Mouse (Mus musculus) limb, embryonic 11.5 days (tissue): ENCODE data around the gene Ccdc8. TPM values are rescaled to one million over a fixed set of nuclear protein-coding genes. Genes with fewer than 3 reads are reported as not detected.

Experiments
- ATAC-seq: fragments of 200-750 bp; cut with Nextera tagmentation; 2 replicates; pipeline ENCODE4 v1.8.0; 2017; ENCODE audit warnings: low read depth; ENCODE audit not compliant: insufficient number of reproducible peaks, low FRiP score, low TSS enrichment
- DNase-seq: peaks from one replicate; pipeline ENCODE4 v3.0.0-alpha.2; 2015; ENCODE audit warnings: low spot score
- H3K27ac ChIP-seq: fragments of 300-500 bp; sonication (generic); replicated peaks from 2 replicates; pipeline ENCODE4 v1.5.1; 2014; ENCODE audit warnings: low read depth, mild to moderate bottlenecking, low read length
- H3K27me3 ChIP-seq: fragments of 300-500 bp; sonication (generic); 2 replicates; pipeline ENCODE4 v1.6.1; 2014; ENCODE audit warnings: mild to moderate bottlenecking, low read length, mixed read lengths; ENCODE audit not compliant: control insufficient read depth, insufficient read depth
- H3K36me3 ChIP-seq: fragments of 300-500 bp; sonication (generic); 2 replicates; pipeline ENCODE4 v1.6.1; 2014; ENCODE audit warnings: mild to moderate bottlenecking, low read length, moderate library complexity, mixed read lengths; ENCODE audit not compliant: control insufficient read depth, insufficient read depth
- H3K4me1 ChIP-seq: fragments of 300-500 bp; sonication (generic); 2 replicates; pipeline ENCODE4 v1.6.1; 2014; ENCODE audit warnings: low read length, mixed read lengths; ENCODE audit not compliant: control insufficient read depth, insufficient read depth
- H3K4me2 ChIP-seq: fragments of 300-500 bp; sonication (generic); 2 replicates; pipeline ENCODE4 v1.6.1; 2014; ENCODE audit warnings: low read depth, mild to moderate bottlenecking, moderate library complexity; ENCODE audit not compliant: severe bottlenecking
- H3K4me3 ChIP-seq: fragments of 300-500 bp; sonication (generic); 2 replicates; pipeline ENCODE4 v1.5.1; 2014; ENCODE audit warnings: low read depth, low read length
- H3K9ac ChIP-seq: fragments of 300-500 bp; sonication (generic); 2 replicates; pipeline ENCODE4 v1.6.1; 2014; ENCODE audit warnings: mild to moderate bottlenecking, low read length
- H3K9me3 ChIP-seq: fragments of 300-500 bp; sonication (generic); 2 replicates; pipeline ENCODE4 v1.6.1; 2016; ENCODE audit warnings: low read length; ENCODE audit not compliant: control insufficient read depth
- WGBS: fragments of 180-500 bp; shearing (Covaris S2); extraction: QIAGEN DNeasy Blood & Tissue Kit; methylation state at CpG from one replicate; pipeline ENCODE4 v1.1.7; 2014; 5-methylcytosine and 5-hydroxymethylcytosine counted together
- polyA plus RNA-seq: library from polyadenylated mRNA; unstranded; fragments of >200 nt; fragmentation: Nextera tagmentation; extraction: Ambion mirVana; gene quantifications from 2 replicates; pipeline ENCODE4 v1.2.1, GENCODE M21; 2014

Ccdc8 gene
- polyA plus RNA-seq, 1 experiment from 2014 or later: 26.4 TPM

DNA sequence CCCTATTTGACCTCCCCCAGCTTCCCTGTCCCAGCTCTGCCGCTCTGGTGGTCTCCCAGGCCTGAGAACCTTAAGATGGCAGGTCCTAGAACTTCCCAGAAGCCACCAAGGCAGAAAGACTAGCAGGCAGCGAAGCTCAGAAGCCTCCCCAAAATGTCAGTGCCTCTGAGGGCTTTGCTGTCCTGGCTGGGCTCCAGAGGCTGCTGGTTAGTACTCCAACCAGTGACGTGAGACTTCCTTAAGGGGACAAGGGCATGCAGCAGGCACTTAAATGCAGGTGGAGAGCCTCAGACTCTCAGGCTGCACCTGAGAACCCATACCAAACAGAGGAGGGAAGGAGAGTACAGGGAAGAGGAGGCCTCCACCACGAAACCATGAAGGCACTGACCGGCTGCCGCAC, 31.6 kb downstream of the Ccdc8 start:
- H3K9me3 ChIP-seq: no peaks in the 10 kb centered on the region
- H3K27me3 ChIP-seq: no peaks in the 10 kb centered on the region
- no peak overlapping the region; the same call in 1 of the 2 replicates for H3K27ac ChIP-seq
- ATAC-seq (no peak), DNase-seq (no peak)
- no peak overlapping the region for H3K9ac ChIP-seq
- H3K4me2 ChIP-seq: no peak overlapping the region
- peaks cover 21% of the 10 kb centered on the region for H3K4me1 ChIP-seq
- H3K4me3 ChIP-seq: 0 out of 2 replicates have a peak overlapping the region, but pooled peaks have one; percentile 0
- 92% methylated on average over 6 of the region's 6 CpGs for WGBS
- peaks cover 17% of the 10 kb centered on the region for H3K36me3 ChIP-seq

DNA sequence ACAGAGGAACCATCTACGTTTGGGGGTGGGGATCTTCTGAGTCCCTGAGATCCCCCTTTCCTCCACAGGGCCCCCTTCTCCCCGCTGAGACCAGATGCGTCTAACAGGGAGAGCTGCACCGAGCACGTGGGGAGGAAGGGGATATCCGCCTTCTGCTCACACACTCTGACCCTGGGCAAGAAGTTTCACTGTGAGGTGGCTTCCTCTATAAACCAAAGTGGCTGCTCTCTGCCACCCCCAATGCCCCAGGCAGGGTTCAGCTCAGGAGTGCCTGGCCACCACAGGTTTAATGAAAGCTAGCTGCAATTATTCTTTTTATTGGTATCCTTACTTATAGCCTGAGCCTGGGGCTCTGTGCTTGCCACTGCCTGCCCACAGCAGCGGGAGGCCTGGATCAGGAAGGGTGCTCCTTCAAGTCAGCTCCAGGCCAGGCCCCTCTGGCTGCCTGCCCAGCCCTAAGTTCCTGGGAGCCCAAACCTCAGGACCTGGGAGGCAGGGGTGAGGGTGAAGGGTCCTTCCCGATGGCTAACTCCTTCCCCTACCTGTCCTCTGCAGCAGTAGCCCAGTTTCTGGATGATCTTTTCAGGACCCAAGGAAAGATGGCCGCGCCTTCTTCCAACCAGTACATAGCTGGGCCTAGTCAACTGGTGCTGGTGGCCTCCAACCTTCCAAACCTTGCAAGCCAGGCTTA, 32.5 kb downstream of the Ccdc8 start:
- Histone ChIP-seq H3K27ac (no peak overlapping the region; the same call in 1 of the 2 replicates), H3K4me3 (no peak overlapping the region), H3K4me1 (peaks cover 21% of the 10 kb centered on the region), H3K27me3 (no peaks in the 10 kb centered on the region), H3K4me2 (peak overlapping the region; percentile 20), H3K9me3 (no peaks in the 10 kb centered on the region), H3K36me3 (peaks cover 17% of the 10 kb centered on the region), H3K9ac (no peak overlapping the region)
- ATAC-seq: no peak
- peak; percentile 35 for DNase-seq
- WGBS: 73% methylated on average over 10 of the region's 10 CpGs

DNA sequence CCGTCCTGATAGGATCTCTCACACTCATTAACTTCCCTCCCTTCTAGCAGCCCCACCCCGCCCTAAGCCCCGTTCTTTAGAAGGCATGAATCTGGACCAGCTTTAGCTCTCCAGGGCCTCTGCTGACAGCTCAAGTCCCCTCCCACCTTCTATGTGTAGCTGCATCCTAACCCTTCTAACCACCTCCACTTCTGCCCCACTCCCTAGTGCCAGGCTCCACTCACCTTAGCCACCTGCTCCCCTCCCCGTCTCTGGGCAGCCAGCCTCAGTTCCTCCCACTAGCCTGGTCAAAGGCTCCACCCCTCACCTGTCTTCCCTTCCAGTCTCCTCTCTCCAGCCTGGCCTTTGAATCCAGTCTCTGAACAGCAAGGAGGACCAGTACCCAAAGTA, 33.0 kb downstream of the Ccdc8 start:
- Histone ChIP-seq H3K9ac (no peak overlapping the region), H3K4me2 (no peak overlapping the region), H3K27me3 (no peaks in the 10 kb centered on the region), H3K4me1 (peaks cover 21% of the 10 kb centered on the region), H3K9me3 (no peaks in the 10 kb centered on the region), H3K36me3 (peaks cover 13% of the 10 kb centered on the region), H3K4me3 (no peak overlapping the region), H3K27ac (no peak overlapping the region)
- ATAC-seq (no peak), DNase-seq (no peak)
- WGBS: 63% methylated on average over 4 of the region's 4 CpGs

DNA sequence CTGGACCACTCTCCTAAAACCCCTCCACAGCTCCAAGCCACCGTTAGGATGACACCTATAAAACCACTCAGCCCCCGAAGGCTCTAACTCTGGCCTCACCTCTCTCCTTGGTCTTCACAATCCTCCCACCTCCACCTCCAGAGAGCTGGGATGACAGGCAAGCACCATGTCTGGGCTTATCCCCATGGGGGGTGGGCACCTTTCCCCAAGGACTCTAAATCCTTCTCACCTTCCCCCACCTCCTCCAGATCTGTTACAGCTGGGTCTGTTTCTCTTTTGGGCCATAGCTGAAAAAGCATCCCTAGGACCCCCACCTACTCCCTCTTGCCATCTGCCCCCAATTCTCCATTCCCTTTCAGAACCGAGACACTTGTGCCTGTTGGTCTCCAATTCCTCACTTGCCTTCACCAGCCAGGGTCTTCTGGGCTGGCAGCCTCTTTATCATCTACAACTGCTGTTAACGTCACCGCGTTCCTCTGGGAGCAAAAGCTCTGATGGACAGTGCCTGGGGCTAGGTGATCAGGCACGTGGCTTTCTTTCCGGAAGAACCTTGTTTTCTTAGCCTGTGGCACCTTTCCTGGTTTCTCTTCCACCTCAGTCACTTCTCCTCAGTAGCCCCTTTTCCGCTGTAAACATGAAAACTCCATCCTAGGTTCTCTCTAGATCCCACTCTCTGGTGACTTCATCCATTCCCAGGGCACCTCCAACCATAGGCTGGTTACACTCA, 33.6 kb downstream of the Ccdc8 start:
- peak overlapping the region; percentile 71 for H3K4me2 ChIP-seq
- no peaks in the 10 kb centered on the region for H3K27me3 ChIP-seq
- no peak overlapping the region for H3K9ac ChIP-seq
- DNase-seq (no peak), ATAC-seq (no peak)
- H3K4me1 ChIP-seq: peaks cover 21% of the 10 kb centered on the region
- no peak overlapping the region for H3K4me3 ChIP-seq
- no peaks in the 10 kb centered on the region for H3K9me3 ChIP-seq
- H3K36me3 ChIP-seq: peaks cover 12% of the 10 kb centered on the region
- no peak overlapping the region for H3K27ac ChIP-seq
- WGBS: 74% methylated on average over 9 of the region's 9 CpGs

DNA sequence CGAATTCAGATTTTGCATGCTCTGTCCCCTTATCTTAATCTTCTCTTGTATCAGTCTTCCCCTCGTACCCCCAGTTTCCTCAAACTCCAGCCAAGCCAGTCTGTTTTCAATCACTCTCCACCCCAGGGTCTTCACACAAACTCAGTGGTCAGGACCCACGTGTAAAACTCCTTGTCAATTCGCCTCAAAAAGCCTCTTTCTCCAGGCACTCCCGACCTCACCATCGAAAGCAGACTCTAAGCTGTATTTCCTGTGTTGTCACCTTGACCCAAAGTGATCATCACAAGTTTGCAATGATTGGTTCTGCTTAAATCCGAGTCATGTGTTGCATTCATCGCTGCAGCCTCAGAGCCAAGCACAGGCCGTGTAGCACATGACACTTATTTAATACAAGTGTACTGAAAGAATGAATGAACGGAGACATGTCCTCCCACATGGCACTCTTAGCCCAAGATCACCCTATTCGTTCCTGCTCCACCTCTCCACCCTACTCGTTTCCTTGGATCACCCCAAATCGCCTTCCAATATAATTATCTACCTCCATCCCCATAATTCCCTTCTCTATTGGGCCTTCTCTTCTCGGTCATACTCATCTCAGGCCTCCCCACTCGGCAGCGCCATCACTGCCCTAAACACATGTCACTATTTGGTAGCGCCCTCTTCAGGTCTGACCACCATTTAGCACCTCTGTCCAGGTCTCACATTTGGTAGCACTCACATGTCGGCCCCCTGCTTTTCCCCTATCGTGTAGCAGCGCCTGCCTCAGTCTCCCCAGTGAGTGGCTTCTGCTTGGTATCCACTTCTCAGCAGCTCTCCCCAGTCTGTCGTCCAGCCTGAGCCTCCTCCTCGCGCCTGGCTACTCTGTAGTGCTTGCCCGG, 34.4 kb downstream of the Ccdc8 start:
- H3K9me3 ChIP-seq: no peaks in the 10 kb centered on the region
- no peak; the same call in 1 of the 2 replicates for ATAC-seq
- no peak overlapping the region for H3K27ac ChIP-seq
- peak; percentile 76 for DNase-seq
- peak overlapping the region; percentile 71 for H3K4me2 ChIP-seq
- H3K4me1 ChIP-seq: peaks cover 21% of the 10 kb centered on the region
- WGBS: 5% methylated on average over 24 of the region's 24 CpGs
- H3K27me3 ChIP-seq: no peaks in the 10 kb centered on the region
- H3K36me3 ChIP-seq: peaks cover 8% of the 10 kb centered on the region
- peak overlapping the region; percentile 46 for H3K4me3 ChIP-seq
- peak overlapping the region; percentile 50 for H3K9ac ChIP-seq

DNA sequence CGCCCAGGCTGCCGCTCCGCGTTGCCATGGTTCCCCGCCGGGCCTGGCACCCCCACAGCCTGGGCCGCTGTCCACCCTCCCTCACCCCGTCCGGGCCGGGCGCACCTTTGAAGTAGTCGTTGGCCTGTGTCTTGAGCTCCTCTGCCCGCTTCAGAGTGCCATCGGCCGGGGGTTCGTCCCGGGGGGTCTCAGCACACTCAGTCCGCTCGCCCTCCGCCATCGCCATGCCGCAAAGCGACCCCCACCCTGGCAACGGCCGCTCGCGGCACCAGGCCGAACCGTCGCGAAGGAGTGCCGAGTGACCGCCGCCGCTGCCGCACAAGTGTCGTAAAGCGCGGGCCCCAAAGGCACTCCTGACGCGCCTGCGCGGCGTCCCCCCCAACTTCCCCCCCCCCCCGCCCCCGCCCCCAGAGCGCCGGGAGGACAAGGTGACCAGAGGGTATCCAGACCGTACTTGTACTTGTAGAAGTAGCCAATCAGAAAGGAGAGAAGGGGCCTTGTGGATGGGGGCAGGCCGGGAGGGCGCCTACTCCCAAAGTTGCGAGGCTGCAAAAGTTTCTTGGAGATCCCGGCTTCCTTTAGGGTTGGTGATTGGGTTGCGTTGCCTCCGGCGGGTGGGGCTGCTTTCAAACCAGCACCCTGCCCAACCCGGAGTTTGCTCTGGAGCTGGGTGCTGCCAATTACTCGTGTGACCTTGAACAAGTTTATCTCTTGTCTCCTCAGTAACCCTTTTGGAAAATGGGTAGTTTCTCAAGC, 35.3 kb downstream of the Ccdc8 start, which contains the start of gene Ppp5c:
Gene Ppp5c (minus strand): TSS at position 337 of the 756 bp plus-strand sequence.
- Histone ChIP-seq H3K4me1 (peaks cover 21% of the 10 kb centered on the region), H3K27me3 (no peaks in the 10 kb centered on the region), H3K9me3 (no peaks in the 10 kb centered on the region), H3K4me2 (peak within 1 kb of the TSS; percentile 71), H3K27ac (0 out of 2 replicates have a peak within 1 kb of the TSS, but pooled peaks have one; percentile 57), H3K4me3 (peak within 1 kb of the TSS; percentile 46), H3K36me3 (peaks cover 5% of the 10 kb centered on the region; the same call in 1 of the 2 replicates), H3K9ac (peak within 1 kb of the TSS; percentile 50)
- WGBS: under 1% methylated on average over 56 of the region's 58 CpGs
- peak; percentile 96 for DNase-seq
- ATAC-seq: peak; percentile 87

DNA sequence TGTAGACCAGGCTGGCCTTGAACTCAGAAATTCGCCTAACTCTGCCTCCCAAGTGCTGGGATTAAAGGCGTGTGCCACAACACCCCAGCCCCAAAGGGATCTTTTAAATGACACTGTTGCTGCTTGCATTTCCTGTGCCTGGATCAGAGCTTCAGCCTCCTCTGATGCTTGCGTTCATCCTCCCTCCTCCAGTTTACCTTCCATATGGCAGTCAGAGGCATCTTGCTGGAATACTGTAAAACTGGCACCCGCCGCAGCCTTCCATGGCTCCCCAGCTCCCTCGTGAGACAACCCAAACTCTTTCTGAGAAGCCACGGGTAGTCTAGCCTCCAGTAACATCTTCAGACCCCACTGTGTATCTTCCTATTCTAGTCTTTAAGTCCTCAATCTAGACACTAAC, 36.4 kb downstream of the Ccdc8 start:
- no peaks in the 10 kb centered on the region; the same call in 1 of the 2 replicates for H3K36me3 ChIP-seq
- H3K4me3 ChIP-seq: no peak overlapping the region
- H3K4me1 ChIP-seq: peaks cover 20% of the 10 kb centered on the region
- DNase-seq (no peak), ATAC-seq (no peak)
- no peak overlapping the region for H3K9ac ChIP-seq
- no peaks in the 10 kb centered on the region for H3K9me3 ChIP-seq
- H3K4me2 ChIP-seq: no peak overlapping the region
- H3K27ac ChIP-seq: no peak overlapping the region
- no peaks in the 10 kb centered on the region for H3K27me3 ChIP-seq
- WGBS: 69% methylated on average over 7 of the region's 7 CpGs
